ENCODE assay signal across 12 mouse cellular contexts in the genomic region with DNA sequence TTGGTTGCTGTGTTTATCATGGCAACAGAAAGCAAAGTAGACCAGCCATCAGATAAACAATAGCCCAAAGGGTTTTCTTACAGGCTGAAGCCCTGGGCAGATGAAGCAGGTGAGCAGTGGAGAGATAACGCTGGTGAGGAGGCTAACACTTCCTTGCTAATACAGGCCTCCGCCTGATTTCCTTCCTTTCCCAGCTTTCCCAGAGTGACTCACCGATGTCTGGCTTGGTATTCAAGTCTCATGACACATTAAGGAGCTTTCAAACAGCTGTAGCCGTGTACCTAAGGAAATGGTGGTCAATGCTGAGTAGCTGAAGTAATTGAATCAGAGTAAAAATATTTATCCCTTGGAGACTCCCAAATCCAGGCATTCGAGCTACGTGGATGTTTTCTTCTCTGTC.
"Had no signal": no experiment of that assay in that cellular context is flagged by ENCODE, and none has a peak within 500 bp of the region (broad histone marks: within the 10 kb centered on the region; RNA-seq: fewer than 3 reads in every experiment).

No protein-coding gene starts in this region.

- H3K9me3 ChIP-seq: liver, embryonic 13.5 days; midbrain, embryonic 12.5 days had no signal

- ATAC-seq: midbrain, embryonic 16.5 days had no signal

- H3K4me1 ChIP-seq: midbrain, embryonic 12.5 days had no signal

- H3K27ac ChIP-seq: liver, embryonic 13.5 days; midbrain, embryonic 12.5 days had no signal

- H3K36me3 ChIP-seq: liver, embryonic 13.5 days; midbrain, embryonic 12.5 days had no signal

- H3K27me3 ChIP-seq: liver, embryonic 13.5 days; midbrain, embryonic 12.5 days had no signal

- DNase-seq: kidney, adult 9 months; kidney, postnatal 14 days; kidney, postnatal 4 days; layer of hippocampus, adult 9-11 months; liver, embryonic 13.5 days; lung, adult 2 months; lung, postnatal 14 days; lung, postnatal 4 days; thymus, adult 18-20 months; thymus, postnatal 36 days had no signal

- H3K4me3 ChIP-seq: liver, embryonic 13.5 days; midbrain, embryonic 12.5 days had no signal
